Comparison of ENCODE assay signal across 7 mouse cellular contexts in genomic region chr15:85735836-85736190, GRCm38 (mm10). TPM values are rescaled to one million over a fixed set of nuclear protein-coding genes. Genes with fewer than 3 reads are reported as not detected.
DNase-seq lines count a peak whose midpoint lies in the region; ATAC-seq lines count a peak whose summit lies in the region.

No protein-coding gene starts in this region.

- H3K27ac ChIP-seq in lung, embryonic 16.5 days (ENCODE audit: low read length), result no peak overlapping the region
- no peak overlapping the region for H3K27ac ChIP-seq in forebrain, embryonic 11.5 days (ENCODE audit: low read depth, low read length)
- no peak overlapping the region for H3K27ac ChIP-seq in limb, embryonic 13.5 days
- no peak overlapping the region for H3K27ac ChIP-seq in stomach, embryonic 14.5 days (ENCODE audit: low read length)

- H3K4me3 ChIP-seq in lung, embryonic 16.5 days (ENCODE audit: low read length), result peak overlapping the region; percentile 81
- H3K4me3 ChIP-seq in forebrain, embryonic 11.5 days (ENCODE audit: low read depth, low read length), result peak overlapping the region; percentile 63
- H3K4me3 ChIP-seq in limb, embryonic 13.5 days, result peak overlapping the region; percentile 74
- peak overlapping the region; percentile 79 for H3K4me3 ChIP-seq in stomach, embryonic 14.5 days (ENCODE audit: low read depth, low read length)

- WGBS in lung, embryonic 16.5 days, result under 1% methylated on average over 25 of the region's 25 CpGs
- under 1% methylated on average over 25 of the region's 25 CpGs for WGBS in forebrain, embryonic 11.5 days
- under 1% methylated on average over 25 of the region's 25 CpGs for WGBS in limb, embryonic 13.5 days
- WGBS in stomach, embryonic 14.5 days, result 0% methylated on average over 25 of the region's 25 CpGs

- H3K4me2 ChIP-seq in lung, embryonic 16.5 days (ENCODE audit: low read depth, low read length), result peak overlapping the region; percentile 64
- H3K4me2 ChIP-seq in forebrain, embryonic 11.5 days (ENCODE audit: low read depth, low read length, severe bottlenecking), result peak overlapping the region; percentile 88
- peak overlapping the region; percentile 88 for H3K4me2 ChIP-seq in limb, embryonic 13.5 days (replicated peaks)
- peak overlapping the region; percentile 92 for H3K4me2 ChIP-seq in stomach, embryonic 14.5 days (replicated peaks; ENCODE audit: low read depth, low read length)

- peak overlapping the region; percentile 77 for H3K9ac ChIP-seq in lung, embryonic 16.5 days (ENCODE audit: low read length)
- H3K9ac ChIP-seq in forebrain, embryonic 11.5 days (ENCODE audit: low read length), result peak overlapping the region; percentile 50
- peak overlapping the region; percentile 75 for H3K9ac ChIP-seq in limb, embryonic 13.5 days
- H3K9ac ChIP-seq in stomach, embryonic 14.5 days (replicated peaks; ENCODE audit: low read depth, low read length), result peak overlapping the region; percentile 32; the same call in 1 of the 2 replicates

- peak; percentile 48 for ATAC-seq in lung, embryonic 16.5 days (ENCODE audit: low read depth)
- ATAC-seq in forebrain, embryonic 11.5 days (replicated peaks; ENCODE audit: low FRiP score), result no peak
- 0 out of 2 replicates have a peak, but pooled peaks have one; percentile 17 for ATAC-seq in limb, embryonic 13.5 days (ENCODE audit: low FRiP score, low read depth)
- no peak for ATAC-seq in stomach, embryonic 14.5 days (ENCODE audit: insufficient number of reproducible peaks, insufficient read depth, low FRiP score, low read depth)

- peaks cover 29% of the 10 kb centered on the region for H3K27me3 ChIP-seq in lung, embryonic 16.5 days (ENCODE audit: control insufficient read depth, insufficient read depth, low read depth, low read length)
- peaks cover 53% of the 10 kb centered on the region for H3K27me3 ChIP-seq in forebrain, embryonic 11.5 days (ENCODE audit: control insufficient read depth, insufficient read depth, low read length)
- peaks cover 79% of the 10 kb centered on the region for H3K27me3 ChIP-seq in limb, embryonic 13.5 days
- peaks cover 24% of the 10 kb centered on the region; the same call in 1 of the 2 replicates for H3K27me3 ChIP-seq in stomach, embryonic 14.5 days (ENCODE audit: control insufficient read depth, insufficient read depth, low read length)

- peaks cover 5% of the 10 kb centered on the region; the same call in 1 of the 2 replicates for H3K4me1 ChIP-seq in lung, embryonic 16.5 days (replicated peaks; ENCODE audit: control insufficient read depth, insufficient read depth, low read length)
- peaks cover 2% of the 10 kb centered on the region; the same call in 1 of the 2 replicates for H3K4me1 ChIP-seq in forebrain, embryonic 11.5 days (replicated peaks; ENCODE audit: control insufficient read depth, insufficient read depth, low read length)
- H3K4me1 ChIP-seq in limb, embryonic 13.5 days, result peaks cover 7% of the 10 kb centered on the region
- H3K4me1 ChIP-seq in stomach, embryonic 14.5 days (ENCODE audit: control insufficient read depth, insufficient read depth, low read length), result 0 out of 2 replicates have a peak, but pooled peaks cover 3% of the 10 kb centered on the region

- no peaks in the 10 kb centered on the region for H3K36me3 ChIP-seq in lung, embryonic 16.5 days (ENCODE audit: control insufficient read depth, insufficient read depth, low read length)
- no peaks in the 10 kb centered on the region for H3K36me3 ChIP-seq in forebrain, embryonic 11.5 days (ENCODE audit: control insufficient read depth, insufficient read depth, low read length)
- no peaks in the 10 kb centered on the region for H3K36me3 ChIP-seq in limb, embryonic 13.5 days
- H3K36me3 ChIP-seq in stomach, embryonic 14.5 days (ENCODE audit: control insufficient read depth, insufficient read depth, low read length), result no peaks in the 10 kb centered on the region

- DNase-seq in lung, postnatal 10 days, result no peak
- no peak for DNase-seq in forebrain, embryonic 11.5 days (ENCODE audit: low spot score)
- no peak for DNase-seq in right cerebral cortex, adult 2 months (ENCODE audit: low spot score in 2 of 2)
- no peak for DNase-seq in ovary, postnatal 36 days (ENCODE audit: low spot score)

- H3K9me3 ChIP-seq in lung, embryonic 16.5 days (ENCODE audit: control insufficient read depth, low read length), result no peaks in the 10 kb centered on the region
- H3K9me3 ChIP-seq in forebrain, embryonic 11.5 days (ENCODE audit: control insufficient read depth, low read length), result no peaks in the 10 kb centered on the region
- H3K9me3 ChIP-seq in limb, embryonic 13.5 days, result no peaks in the 10 kb centered on the region
- no peaks in the 10 kb centered on the region for H3K9me3 ChIP-seq in stomach, embryonic 14.5 days (ENCODE audit: control insufficient read depth, low read depth, low read length)

RNA-seq across cellular contexts. Expression of gene Ppara, which starts 1.0 kb away (rescaled TPM):
- polyA plus RNA-seq in lung, embryonic 16.5 days (2015; fragmentation: Nextera tagmentation; extraction: Ambion mirVana), result 5.2 and 5.9 TPM in 2 replicates
- 0.31 and 0.51 TPM in 2 replicates for polyA plus RNA-seq in forebrain, embryonic 11.5 days (2014; fragmentation: Nextera tagmentation; extraction: Ambion mirVana)
- 1.9 and 2.4 TPM in 2 replicates for polyA plus RNA-seq in limb, embryonic 13.5 days (2015; fragmentation: Nextera tagmentation; extraction: Ambion mirVana)
- polyA plus RNA-seq in stomach, embryonic 14.5 days (2014; fragmentation: Nextera tagmentation; extraction: Ambion mirVana), result 2.2 and 3.1 TPM in 2 replicates

Comparison
In these comparisons a context has a peak if more than half of its experiments do, and no peak if none do; other contexts are left out.
1. ATAC-seq: peak in lung, embryonic 16.5 days (single experiment) and limb, embryonic 13.5 days (single experiment); none in forebrain, embryonic 11.5 days (single experiment) and stomach, embryonic 14.5 days (single experiment).
2. Peak in every context shown above with its lines, with median percentiles within 50 percentile points of each other: H3K4me2 ChIP-seq, H3K4me3 ChIP-seq and H3K9ac ChIP-seq.